Mouse (Mus musculus): ENCODE results near the gene Rcan2.

GRCm38 (mm10) chr17:43824781-43825410, 23.7 kb downstream of the Rcan2 start:
- TF ChIP-seq CTCF (conservative IDR thresholded peaks at IDR 0.05; ENCODE audit: low read length) (no peak), POU5F1 (IDR thresholded peaks at IDR 0.05; ENCODE audit: borderline replicate concordance, low read length) (no peak), NANOG (IDR thresholded peaks at IDR 0.05; ENCODE audit: borderline replicate concordance, low read length) (peak; percentile 36; the same call in 1 of the 2 replicates)

Data from E14TG2a.4 (cell line).